Comparison of ENCODE assay signal across 15 mouse cellular contexts in the genomic region with DNA sequence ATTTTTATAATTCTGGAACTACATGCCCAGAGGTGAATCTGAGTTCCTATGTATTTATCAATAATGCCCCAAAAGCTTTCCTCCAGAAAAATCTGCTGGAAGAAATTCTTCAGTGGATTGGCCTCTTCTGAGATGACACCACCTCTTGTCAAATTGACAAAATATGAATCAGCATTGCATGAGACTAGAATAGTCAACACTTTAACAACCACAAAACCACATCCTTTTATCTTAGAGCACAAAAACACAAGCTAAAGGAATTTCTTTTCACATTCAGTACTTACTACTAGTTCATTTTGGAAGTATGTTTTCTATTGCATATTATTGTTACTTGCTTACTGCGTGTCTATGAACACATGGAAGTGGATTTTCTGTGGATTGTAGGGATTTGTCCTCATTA.
"Had no signal": no experiment of that assay in that cellular context is flagged by ENCODE, and none has a peak within 500 bp of the region (broad histone marks: within the 10 kb centered on the region; RNA-seq: fewer than 3 reads in every experiment).

No protein-coding gene starts in this region.

- H3K9me3 ChIP-seq: limb, embryonic 12.5 days; liver, embryonic 13.5 days; lung, embryonic 15.5 days; neural tube, embryonic 13.5 days had no signal

- H3K27ac ChIP-seq: left cerebral cortex, adult 2 months; limb, embryonic 12.5 days; liver, embryonic 13.5 days; lung, embryonic 15.5 days; macrophage; neural tube, embryonic 13.5 days had no signal

- H3K27me3 ChIP-seq: limb, embryonic 12.5 days; liver, embryonic 13.5 days; lung, embryonic 15.5 days; neural tube, embryonic 13.5 days had no signal

- H3K4me1 ChIP-seq: limb, embryonic 12.5 days; liver, embryonic 13.5 days; lung, embryonic 15.5 days; neural tube, embryonic 13.5 days had no signal

- DNase-seq: kidney, adult 18-20 months; kidney, postnatal 10 days; kidney, postnatal 4 days; liver; liver, embryonic 13.5 days; liver, postnatal 0 days; lung, postnatal 14 days; midbrain, embryonic 14.5 days; right cerebral cortex, postnatal 14 days; thymus, postnatal 4 days had no signal

- H3K9ac ChIP-seq: limb, embryonic 12.5 days; liver, embryonic 13.5 days; liver, postnatal 0 days; lung, embryonic 15.5 days; neural tube, embryonic 13.5 days had no signal

- H3K4me3 ChIP-seq: left cerebral cortex, adult 2 months; limb, embryonic 12.5 days; liver, embryonic 13.5 days; lung, embryonic 15.5 days; neural tube, embryonic 13.5 days had no signal

- ATAC-seq: liver, postnatal 0 days had no signal

- H3K4me2 ChIP-seq: limb, embryonic 12.5 days; liver, embryonic 13.5 days; lung, embryonic 15.5 days; neural tube, embryonic 13.5 days had no signal

- H3K36me3 ChIP-seq: limb, embryonic 12.5 days; liver, embryonic 13.5 days; lung, embryonic 15.5 days; neural tube, embryonic 13.5 days had no signal
